Comparison of ENCODE assay signal across 10 mouse cellular contexts in genomic region chr16:8666452-8666851, GRCm38 (mm10). TPM values are rescaled to one million over a fixed set of nuclear protein-coding genes. Genes with fewer than 3 reads are reported as not detected.
DNase-seq lines count a peak whose midpoint lies in the region; ATAC-seq and TF ChIP-seq lines count a peak whose summit lies in the region.
"Had no signal": no experiment of that assay in that cellular context is flagged by ENCODE, and none has a peak within 500 bp of the region (broad histone marks: within the 10 kb centered on the region; RNA-seq: fewer than 3 reads in every experiment).

No protein-coding gene starts in this region.

- peak overlapping the region; percentile 8; the same call in 1 of the 2 replicates for H3K9ac ChIP-seq in forebrain, embryonic 13.5 days
- H3K9ac ChIP-seq in forebrain, postnatal 0 days: no peak overlapping the region
- H3K9ac ChIP-seq in heart, embryonic 16.5 days (ENCODE audit: low read length): peak overlapping the region; percentile 22; the same call in 1 of the 2 replicates
- no peak overlapping the region for H3K9ac ChIP-seq in lung, embryonic 15.5 days

- H3K36me3 ChIP-seq in forebrain, embryonic 13.5 days (ENCODE audit: poor library complexity, severe bottlenecking): peaks cover 39% of the 10 kb centered on the region
- peaks cover 25% of the 10 kb centered on the region for H3K36me3 ChIP-seq in forebrain, postnatal 0 days (ENCODE audit: insufficient read depth)
- H3K36me3 ChIP-seq in heart, embryonic 16.5 days (ENCODE audit: control insufficient read depth, insufficient read depth): 0 out of 2 replicates have a peak, but pooled peaks cover 2% of the 10 kb centered on the region
- H3K36me3 ChIP-seq in lung, embryonic 15.5 days: peaks cover 7% of the 10 kb centered on the region; the same call in 1 of the 2 replicates

- no peak for TF ChIP-seq CTCF in forebrain, postnatal 0 days (IDR thresholded peaks at IDR 0.05; ENCODE audit: low read depth)

- H3K4me1 ChIP-seq in forebrain, embryonic 13.5 days: peaks cover 49% of the 10 kb centered on the region
- H3K4me1 ChIP-seq in forebrain, postnatal 0 days (ENCODE audit: insufficient read depth): peaks cover 22% of the 10 kb centered on the region
- peaks cover 56% of the 10 kb centered on the region for H3K4me1 ChIP-seq in heart, embryonic 16.5 days (ENCODE audit: control insufficient read depth, insufficient read depth, low read length)
- H3K4me1 ChIP-seq in lung, embryonic 15.5 days: peaks cover 61% of the 10 kb centered on the region

- no peaks in the 10 kb centered on the region for H3K27me3 ChIP-seq in forebrain, embryonic 13.5 days
- H3K27me3 ChIP-seq in forebrain, postnatal 0 days (ENCODE audit: insufficient read depth, low read length): no peaks in the 10 kb centered on the region
- H3K27me3 ChIP-seq in heart, embryonic 16.5 days (ENCODE audit: control insufficient read depth, insufficient read depth, low read length): no peaks in the 10 kb centered on the region
- H3K27me3 ChIP-seq in lung, embryonic 15.5 days: no peaks in the 10 kb centered on the region

- no peak overlapping the region for H3K27ac ChIP-seq in forebrain, embryonic 13.5 days
- H3K27ac ChIP-seq in forebrain, postnatal 0 days (ENCODE audit: low read depth, low read length): no peak overlapping the region
- peak overlapping the region; percentile 58 for H3K27ac ChIP-seq in heart, embryonic 16.5 days (ENCODE audit: low read length)
- 0 out of 2 replicates have a peak overlapping the region, but pooled peaks have one; percentile 21 for H3K27ac ChIP-seq in lung, embryonic 15.5 days

- no peak for ATAC-seq in forebrain, embryonic 13.5 days
- ATAC-seq in forebrain, postnatal 0 days: no peak
- ATAC-seq in heart, embryonic 16.5 days (replicated peaks; ENCODE audit: extremely low read depth, insufficient read depth, low FRiP score): peak; percentile 38
- no peak for ATAC-seq in lung, embryonic 15.5 days (ENCODE audit: borderline replicate concordance, extremely low read depth, low FRiP score, low TSS enrichment)

- no peak overlapping the region for H3K4me3 ChIP-seq in forebrain, embryonic 13.5 days
- H3K4me3 ChIP-seq in forebrain, postnatal 0 days (ENCODE audit: low read depth, low read length): no peak overlapping the region
- H3K4me3 ChIP-seq in heart, embryonic 16.5 days (ENCODE audit: low read length): no peak overlapping the region
- H3K4me3 ChIP-seq in lung, embryonic 15.5 days: no peak overlapping the region

- no peaks in the 10 kb centered on the region for H3K9me3 ChIP-seq in forebrain, embryonic 13.5 days (replicated peaks)
- no peaks in the 10 kb centered on the region for H3K9me3 ChIP-seq in forebrain, postnatal 0 days (ENCODE audit: low read length)
- H3K9me3 ChIP-seq in heart, embryonic 16.5 days (replicated peaks; ENCODE audit: control insufficient read depth, low read length): no peaks in the 10 kb centered on the region
- no peaks in the 10 kb centered on the region for H3K9me3 ChIP-seq in lung, embryonic 15.5 days

- WGBS in forebrain, embryonic 13.5 days: 70% methylated on average over 2 of the region's 2 CpGs
- WGBS in forebrain, postnatal 0 days: 65% methylated on average over 2 of the region's 2 CpGs
- 12% methylated on average over 2 of the region's 2 CpGs for WGBS in heart, embryonic 16.5 days
- 35% methylated on average over 2 of the region's 2 CpGs for WGBS in lung, embryonic 15.5 days

- no peak overlapping the region for H3K4me2 ChIP-seq in forebrain, embryonic 13.5 days
- no peak overlapping the region for H3K4me2 ChIP-seq in forebrain, postnatal 0 days (ENCODE audit: low read depth)
- no peak overlapping the region for H3K4me2 ChIP-seq in heart, embryonic 16.5 days (ENCODE audit: low read depth, low read length)
- H3K4me2 ChIP-seq in lung, embryonic 15.5 days: no peak overlapping the region

- no peak for DNase-seq in forebrain, postnatal 0 days
- peak; percentile 85 for DNase-seq in adrenal gland, adult 2 months
- no peak for DNase-seq in right cerebral cortex, postnatal 10 days (ENCODE audit: low spot score in 2 of 2)
- no peak for DNase-seq in cerebellum, postnatal 14 days
- DNase-seq in urinary bladder, postnatal 4 days (ENCODE audit: low spot score in 2 of 2): no peak

RNA-seq across cellular contexts. Expression of gene Carhsp1, which starts 5.5 kb away (rescaled TPM):
- 190 and 211 TPM in 2 replicates for polyA plus RNA-seq in forebrain, embryonic 13.5 days (2015; fragmentation: Nextera tagmentation; extraction: Ambion mirVana)
- total RNA-seq in forebrain, postnatal 0 days (2014; rRNA removed): 144 and 155 TPM in 2 replicates
- 135 and 142 TPM in 2 replicates for polyA plus RNA-seq in forebrain, postnatal 0 days (2015; fragmentation: Nextera tagmentation; extraction: Ambion mirVana)
- 100 to 1,000 TPM in 1 of 2 experiments, 10 to 100 TPM in 1; 52.0 to 120 TPM for total RNA-seq in adrenal gland, adult 2 months (2021)
- 233 and 404 TPM in 2 replicates for polyA plus RNA-seq in adrenal gland, adult 2 months (2012; rRNA removed)
- 75.4 and 79.0 TPM in 2 replicates for polyA plus RNA-seq in heart, embryonic 16.5 days (2015; fragmentation: Nextera tagmentation; extraction: Ambion mirVana)
- polyA plus RNA-seq in lung, embryonic 15.5 days (2015; fragmentation: Nextera tagmentation; extraction: Ambion mirVana): 93.7 and 96.8 TPM in 2 replicates

RNA-seq across cellular contexts. Expression of gene Gm5767, which starts 14.1 kb away (rescaled TPM):
- not detected in 2 replicates for polyA plus RNA-seq in forebrain, embryonic 13.5 days (2015; fragmentation: Nextera tagmentation; extraction: Ambion mirVana)
- total RNA-seq in forebrain, postnatal 0 days (2014; rRNA removed): not detected in 2 replicates
- polyA plus RNA-seq in forebrain, postnatal 0 days (2015; fragmentation: Nextera tagmentation; extraction: Ambion mirVana): not detected in 2 replicates
- not detected for total RNA-seq in adrenal gland, adult 2 months (2021)
- polyA plus RNA-seq in adrenal gland, adult 2 months (2012; rRNA removed): 0.25 and 0.29 TPM in 2 replicates
- not detected in 2 replicates for polyA plus RNA-seq in heart, embryonic 16.5 days (2015; fragmentation: Nextera tagmentation; extraction: Ambion mirVana)
- polyA plus RNA-seq in lung, embryonic 15.5 days (2015; fragmentation: Nextera tagmentation; extraction: Ambion mirVana): not detected in 2 replicates
- polyA plus RNA-seq: erythroblast, embryonic 14.5 days; neural tube, embryonic 11.5 days had no signal

RNA-seq across cellular contexts. Expression of gene Tmem186, which starts 28.9 kb away (rescaled TPM):
- 22.9 and 26.9 TPM in 2 replicates for polyA plus RNA-seq in forebrain, embryonic 13.5 days (2015; fragmentation: Nextera tagmentation; extraction: Ambion mirVana)
- 19.3 and 22.9 TPM in 2 replicates for total RNA-seq in forebrain, postnatal 0 days (2014; rRNA removed)
- 11.7 and 16.3 TPM in 2 replicates for polyA plus RNA-seq in forebrain, postnatal 0 days (2015; fragmentation: Nextera tagmentation; extraction: Ambion mirVana)
- 10 to 100 TPM; 15.3 to 22.1 TPM for total RNA-seq in adrenal gland, adult 2 months (2021)
- polyA plus RNA-seq in adrenal gland, adult 2 months (2012; rRNA removed): 15.6 and 16.2 TPM in 2 replicates
- polyA plus RNA-seq in heart, embryonic 16.5 days (2015; fragmentation: Nextera tagmentation; extraction: Ambion mirVana): 19.5 and 19.7 TPM in 2 replicates
- 18.3 and 19.7 TPM in 2 replicates for polyA plus RNA-seq in lung, embryonic 15.5 days (2015; fragmentation: Nextera tagmentation; extraction: Ambion mirVana)

RNA-seq across cellular contexts. Expression of gene Pmm2, which starts 29.0 kb away (rescaled TPM):
- 50.8 and 55.3 TPM in 2 replicates for polyA plus RNA-seq in forebrain, embryonic 13.5 days (2015; fragmentation: Nextera tagmentation; extraction: Ambion mirVana)
- 32.0 and 36.5 TPM in 2 replicates for total RNA-seq in forebrain, postnatal 0 days (2014; rRNA removed)
- polyA plus RNA-seq in forebrain, postnatal 0 days (2015; fragmentation: Nextera tagmentation; extraction: Ambion mirVana): 24.6 and 27.3 TPM in 2 replicates
- 10 to 100 TPM; 48.1 to 53.8 TPM for total RNA-seq in adrenal gland, adult 2 months (2021)
- 54.1 and 75.1 TPM in 2 replicates for polyA plus RNA-seq in adrenal gland, adult 2 months (2012; rRNA removed)
- 42.2 and 43.9 TPM in 2 replicates for polyA plus RNA-seq in heart, embryonic 16.5 days (2015; fragmentation: Nextera tagmentation; extraction: Ambion mirVana)
- polyA plus RNA-seq in lung, embryonic 15.5 days (2015; fragmentation: Nextera tagmentation; extraction: Ambion mirVana): 51.2 and 53.2 TPM in 2 replicates

Comparison
In these comparisons a context has a peak if more than half of its experiments do, and no peak if none do; other contexts are left out.
1. H3K9ac ChIP-seq: peak in forebrain, embryonic 13.5 days (single experiment) and heart, embryonic 16.5 days (single experiment); none in forebrain, postnatal 0 days (single experiment) and lung, embryonic 15.5 days (single experiment).
2. H3K27ac ChIP-seq: peak in heart, embryonic 16.5 days (single experiment) and lung, embryonic 15.5 days (single experiment); none in forebrain, embryonic 13.5 days (single experiment) and forebrain, postnatal 0 days (single experiment).